Mouse (Mus musculus) kidney, adult 2 months (tissue): Measurements from ENCODE around the gene Gast.

Source experiments
- CTCF ChIP-seq: fragments of 200-500 bp; conservative IDR thresholded peaks from 2 replicates; pipeline ENCODE4 v1.5.1; 2011; ENCODE audit warnings: low read depth, mild to moderate bottlenecking, control low read depth, low read length, moderate library complexity, mixed read lengths; ENCODE audit not compliant: insufficient read depth, insufficient read length
- POLR2A ChIP-seq: fragments of 200-500 bp; IDR thresholded peaks from one replicate; pipeline ENCODE4 v1.6.1; 2011; ENCODE audit warnings: low read depth, low read length, control low read depth

GRCm38 (mm10) chr11:100295308-100295707 lies 38.9 kb upstream of the Gast start:
- TF ChIP-seq POLR2A (no peak), CTCF (peak; percentile 100; the same call in 1 of the 2 replicates)
